8 mouse cellular contexts compared by ENCODE assay signal in the genomic region with DNA sequence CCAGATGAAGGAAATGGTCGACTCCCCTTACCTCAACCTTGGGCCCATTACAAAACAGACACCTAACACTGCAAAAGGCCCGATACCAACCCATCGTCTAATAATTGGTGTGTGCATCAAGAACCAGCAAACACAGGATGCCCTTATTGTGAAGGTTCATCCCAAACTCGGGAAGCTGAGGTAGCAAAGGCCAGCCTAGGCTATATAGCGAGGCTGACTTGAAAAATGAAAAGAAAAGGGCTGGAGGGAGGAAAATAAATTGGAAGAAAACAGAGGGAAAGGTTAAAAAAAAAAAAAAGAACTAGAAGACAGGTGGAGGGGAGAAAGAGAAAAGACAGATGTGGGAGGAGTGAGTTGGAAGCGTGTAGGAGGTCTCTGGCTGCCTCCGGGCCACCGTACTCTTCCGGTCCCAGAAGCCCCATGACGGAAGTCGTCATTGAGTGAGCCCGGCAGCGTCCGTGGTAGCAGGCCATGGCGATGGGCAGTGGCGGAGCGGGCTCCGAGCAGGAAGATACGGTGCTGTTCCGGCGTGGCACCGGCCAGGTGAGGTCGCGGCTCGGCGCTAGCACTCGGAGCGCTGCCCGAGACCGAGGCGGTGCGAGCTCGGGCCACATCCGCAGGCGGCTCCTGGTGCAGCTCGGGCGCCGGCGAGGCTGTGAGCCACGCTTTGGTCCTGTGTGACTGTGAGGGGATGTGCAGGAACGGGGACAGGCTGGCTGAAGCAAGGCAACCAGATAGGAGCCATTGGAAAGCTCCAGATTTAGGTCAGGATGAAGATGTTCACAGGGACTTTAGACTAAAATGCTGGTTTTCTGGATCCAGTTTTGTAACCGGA. TPM values are rescaled to one million over a fixed set of nuclear protein-coding genes. Genes with fewer than 3 reads are reported as not detected.
DNase-seq lines count a peak whose midpoint lies in the region; ATAC-seq and TF ChIP-seq lines count a peak whose summit lies in the region.

A gene (plus strand): TSS at position 430 of the 835 bp plus-strand sequence.

- H3K9ac ChIP-seq in lung, postnatal 0 days (replicated peaks; ENCODE audit: low read depth): peak within 1 kb of the TSS; percentile 87

- peak; percentile 24; the same call in 1 of the 2 replicates for TF ChIP-seq EP300 in lung, postnatal 0 days (IDR thresholded peaks at IDR 0.05)

- H3K4me1 ChIP-seq in hindbrain, embryonic 10.5 days (replicated peaks): peaks cover 15% of the 10 kb centered on the region
- peaks cover 9% of the 10 kb centered on the region; the same call in 1 of the 2 replicates for H3K4me1 ChIP-seq in lung, postnatal 0 days (ENCODE audit: insufficient read depth, low read depth, low read length)

- DNase-seq in MN1 (ENCODE audit: low spot score): peak; percentile 97
- peak; percentile 94 for DNase-seq in cerebellum, adult 9-10 months
- DNase-seq in hindbrain, embryonic 10.5 days (ENCODE audit: low spot score): peak; percentile 91
- peak; percentile 95 for DNase-seq in layer of hippocampus, adult 9-11 months
- peak; percentile 96 for DNase-seq in lung, postnatal 0 days (ENCODE audit: low spot score)
- DNase-seq in ovary, postnatal 14 days (ENCODE audit: low spot score): peak; percentile 83
- peak; percentile 89 for DNase-seq in thymus, postnatal 14 days

- H3K4me2 ChIP-seq in lung, postnatal 0 days (replicated peaks; ENCODE audit: low read depth, low read length): peak within 1 kb of the TSS; percentile 73

- no peak for TF ChIP-seq CTCF in lung, postnatal 0 days (IDR thresholded peaks at IDR 0.05)

- peak; percentile 100 for ATAC-seq in frontal cortex, adult (ENCODE audit: low TSS enrichment)
- peak; percentile 100 for ATAC-seq in lung, postnatal 0 days

- peak within 1 kb of the TSS; percentile 88 for H3K27ac ChIP-seq in hindbrain, embryonic 10.5 days
- peak within 1 kb of the TSS; percentile 57; the same call in 1 of the 2 replicates for H3K27ac ChIP-seq in lung, postnatal 0 days (ENCODE audit: low read length)

- H3K36me3 ChIP-seq in hindbrain, embryonic 10.5 days: peaks cover 30% of the 10 kb centered on the region
- peaks cover 10% of the 10 kb centered on the region; the same call in 1 of the 2 replicates for H3K36me3 ChIP-seq in lung, postnatal 0 days (ENCODE audit: insufficient read depth, low read length)

- no peaks in the 10 kb centered on the region for H3K27me3 ChIP-seq in hindbrain, embryonic 10.5 days (ENCODE audit: insufficient read depth, poor library complexity, severe bottlenecking)
- H3K27me3 ChIP-seq in lung, postnatal 0 days (replicated peaks; ENCODE audit: insufficient read depth, low read length): no peaks in the 10 kb centered on the region

- peak within 1 kb of the TSS; percentile 97 for H3K4me3 ChIP-seq in hindbrain, embryonic 10.5 days
- H3K4me3 ChIP-seq in lung, postnatal 0 days (ENCODE audit: low read depth, low read length): peak within 1 kb of the TSS; percentile 91

- WGBS in hindbrain, embryonic 10.5 days: 5% methylated on average over 42 of the region's 42 CpGs
- WGBS in lung, postnatal 0 days: 3% methylated on average over 42 of the region's 42 CpGs

- no peaks in the 10 kb centered on the region for H3K9me3 ChIP-seq in hindbrain, embryonic 10.5 days
- H3K9me3 ChIP-seq in lung, postnatal 0 days (ENCODE audit: low read length): no peaks in the 10 kb centered on the region

RNA-seq across cellular contexts. Expression of the gene that starts here (rescaled TPM):
- 86.9 and 88.0 TPM in 2 replicates for polyA plus RNA-seq in hindbrain, embryonic 10.5 days (2016; fragmentation: Nextera tagmentation; extraction: Ambion mirVana)
- 20.5 and 23.0 TPM in 2 replicates for polyA plus RNA-seq in lung, postnatal 0 days (2015; fragmentation: Nextera tagmentation; extraction: Ambion mirVana)

Comparison
In these comparisons a context has a peak if more than half of its experiments do, and no peak if none do; other contexts are left out.
1. Peak in every context shown above with its lines: DNase-seq, ATAC-seq, H3K4me3 ChIP-seq and H3K27ac ChIP-seq.